ENCODE assay signal across 8 mouse cellular contexts in genomic region chr8:123065214-123066100, GRCm38 (mm10). TPM values are rescaled to one million over a fixed set of nuclear protein-coding genes. Genes with fewer than 3 reads are reported as not detected.
DNase-seq lines count a peak whose midpoint lies in the region; ATAC-seq and TF ChIP-seq lines count a peak whose summit lies in the region.

No protein-coding gene starts in this region.

- peak; percentile 100 for TF ChIP-seq POLR2A in brain, embryonic 14.5 days (IDR thresholded peaks at IDR 0.05; ENCODE audit: borderline replicate concordance, extremely low read depth, insufficient read depth, insufficient read length, poor library complexity, severe bottlenecking)

- peak; percentile 99 for DNase-seq in brain, embryonic 14.5 days (ENCODE audit: low read depth)
- DNase-seq in kidney, postnatal 0 days (ENCODE audit: low spot score): peak; percentile 97
- DNase-seq in liver, embryonic 11.5 days (ENCODE audit: low spot score): peak; percentile 94
- peak; percentile 97 for DNase-seq in naive thymus-derived CD4-positive, alpha-beta T cell, adult 2 months (ENCODE audit: low read depth)

- peak overlapping the region; percentile 97 for H3K9ac ChIP-seq in heart, embryonic 12.5 days
- H3K9ac ChIP-seq in kidney, postnatal 0 days (ENCODE audit: low read depth, low read length): peak overlapping the region; percentile 96
- H3K9ac ChIP-seq in liver, embryonic 11.5 days (ENCODE audit: low read depth, low read length): peak overlapping the region; percentile 99
- peak overlapping the region; percentile 91 for H3K9ac ChIP-seq in stomach, embryonic 14.5 days (replicated peaks; ENCODE audit: low read depth, low read length)

- WGBS in heart, embryonic 12.5 days: under 1% methylated on average over 84 of the region's 84 CpGs
- under 1% methylated on average over 77 of the region's 84 CpGs for WGBS in kidney, postnatal 0 days
- under 1% methylated on average over 84 of the region's 84 CpGs for WGBS in liver, embryonic 11.5 days
- whole genome bisulfite sequencing in stomach, embryonic 14.5 days: under 1% methylated on average over 83 of the region's 84 CpGs

- 0 out of 2 replicates have a peak, but pooled peaks cover 2% of the 10 kb centered on the region for H3K9me3 ChIP-seq in erythroblast, embryonic 14.5 days (ENCODE audit: control insufficient read depth, low read length)
- H3K9me3 ChIP-seq in heart, embryonic 12.5 days (replicated peaks): no peaks in the 10 kb centered on the region
- no peaks in the 10 kb centered on the region for H3K9me3 ChIP-seq in kidney, postnatal 0 days (replicated peaks; ENCODE audit: low read length)
- no peaks in the 10 kb centered on the region for H3K9me3 ChIP-seq in liver, embryonic 11.5 days (ENCODE audit: control insufficient read depth, low read length)
- no peaks in the 10 kb centered on the region for H3K9me3 ChIP-seq in stomach, embryonic 14.5 days (ENCODE audit: control insufficient read depth, low read depth, low read length)

- peak overlapping the region; percentile 73 for H3ac ChIP-seq in C2C12 (ENCODE audit: control insufficient read depth, insufficient read length, low read depth)

- no peaks in the 10 kb centered on the region for H3K27me3 ChIP-seq in C2C12 (ENCODE audit: control insufficient read depth, insufficient read depth, insufficient read length)
- H3K27me3 ChIP-seq in erythroblast, embryonic 14.5 days (ENCODE audit: control insufficient read depth): no peaks in the 10 kb centered on the region
- H3K27me3 ChIP-seq in heart, embryonic 12.5 days (replicated peaks): no peaks in the 10 kb centered on the region
- H3K27me3 ChIP-seq in kidney, postnatal 0 days (ENCODE audit: insufficient read depth, low read length): no peaks in the 10 kb centered on the region
- no peaks in the 10 kb centered on the region for H3K27me3 ChIP-seq in liver, embryonic 11.5 days (replicated peaks; ENCODE audit: control insufficient read depth, insufficient read depth, low read length)
- no peaks in the 10 kb centered on the region for H3K27me3 ChIP-seq in stomach, embryonic 14.5 days (ENCODE audit: control insufficient read depth, insufficient read depth, low read length)

- H3K79me3 ChIP-seq in C2C12 (ENCODE audit: low read depth): peaks cover 22% of the 10 kb centered on the region

- no peaks in the 10 kb centered on the region for H3K36me3 ChIP-seq in C2C12 (ENCODE audit: control insufficient read depth, insufficient read depth)
- H3K36me3 ChIP-seq in erythroblast, embryonic 14.5 days (ENCODE audit: control insufficient read depth): peaks cover 37% of the 10 kb centered on the region
- peaks cover 23% of the 10 kb centered on the region for H3K36me3 ChIP-seq in heart, embryonic 12.5 days
- 0 out of 2 replicates have a peak, but pooled peaks cover 9% of the 10 kb centered on the region for H3K36me3 ChIP-seq in kidney, postnatal 0 days (ENCODE audit: insufficient read depth, low read length)
- H3K36me3 ChIP-seq in liver, embryonic 11.5 days (ENCODE audit: control insufficient read depth, insufficient read depth, low read length): peaks cover 5% of the 10 kb centered on the region; the same call in 1 of the 2 replicates
- H3K36me3 ChIP-seq in stomach, embryonic 14.5 days (ENCODE audit: control insufficient read depth, insufficient read depth, low read length): peaks cover 11% of the 10 kb centered on the region

- ATAC-seq in heart, embryonic 12.5 days (ENCODE audit: insufficient number of reproducible peaks, low FRiP score): peak; percentile 98
- ATAC-seq in kidney, postnatal 0 days (replicated peaks; ENCODE audit: low FRiP score, low read depth): peak; percentile 96
- ATAC-seq in liver, embryonic 11.5 days (replicated peaks; ENCODE audit: low FRiP score): peak; percentile 96
- ATAC-seq in stomach, embryonic 14.5 days (ENCODE audit: insufficient number of reproducible peaks, insufficient read depth, low FRiP score, low read depth): peak; percentile 98

- peaks cover 44% of the 10 kb centered on the region for H3K4me1 ChIP-seq in erythroblast, embryonic 14.5 days (ENCODE audit: control insufficient read depth)
- peaks cover 26% of the 10 kb centered on the region for H3K4me1 ChIP-seq in heart, embryonic 12.5 days (replicated peaks)
- peaks cover 9% of the 10 kb centered on the region for H3K4me1 ChIP-seq in kidney, postnatal 0 days (replicated peaks; ENCODE audit: insufficient read depth, low read length)
- peaks cover 17% of the 10 kb centered on the region for H3K4me1 ChIP-seq in liver, embryonic 11.5 days (replicated peaks; ENCODE audit: control insufficient read depth, insufficient read depth, low read length)
- H3K4me1 ChIP-seq in stomach, embryonic 14.5 days (ENCODE audit: control insufficient read depth, insufficient read depth, low read length): peaks cover 15% of the 10 kb centered on the region

- peak overlapping the region; percentile 92 for H3K27ac ChIP-seq in heart, embryonic 12.5 days (ENCODE audit: poor library complexity, severe bottlenecking)
- H3K27ac ChIP-seq in kidney, postnatal 0 days: peak overlapping the region; percentile 91
- peak overlapping the region; percentile 92 for H3K27ac ChIP-seq in liver, embryonic 11.5 days (ENCODE audit: low read depth, low read length)
- peak overlapping the region; percentile 77 for H3K27ac ChIP-seq in stomach, embryonic 14.5 days (ENCODE audit: low read length)

- H3K4me2 ChIP-seq in heart, embryonic 12.5 days: peak overlapping the region; percentile 89
- peak overlapping the region; percentile 80 for H3K4me2 ChIP-seq in kidney, postnatal 0 days (ENCODE audit: low read length)
- H3K4me2 ChIP-seq in liver, embryonic 11.5 days: peak overlapping the region; percentile 93
- H3K4me2 ChIP-seq in stomach, embryonic 14.5 days (replicated peaks; ENCODE audit: low read depth, low read length): peak overlapping the region; percentile 81

- TF ChIP-seq CTCF in C2C12 (IDR thresholded peaks at IDR 0.05; ENCODE audit: control insufficient read depth, insufficient read depth, insufficient read length): no peak
- TF ChIP-seq CTCF in brain, embryonic 14.5 days (IDR thresholded peaks at IDR 0.05; ENCODE audit: borderline replicate concordance, extremely low read depth, insufficient read depth, insufficient read length): peak; percentile 40
- peak; percentile 66 for TF ChIP-seq CTCF in kidney, postnatal 0 days (IDR thresholded peaks at IDR 0.05; ENCODE audit: low read depth)

- H3K4me3 ChIP-seq in C2C12 (ENCODE audit: insufficient read depth, poor library complexity, severe bottlenecking): peak overlapping the region; percentile 63
- peak overlapping the region; percentile 100 for H3K4me3 ChIP-seq in erythroblast, embryonic 14.5 days (replicated peaks)
- H3K4me3 ChIP-seq in heart, embryonic 12.5 days: peak overlapping the region; percentile 90
- peak overlapping the region; percentile 96 for H3K4me3 ChIP-seq in kidney, postnatal 0 days (replicated peaks; ENCODE audit: low read depth, low read length)
- H3K4me3 ChIP-seq in liver, embryonic 11.5 days (ENCODE audit: low read depth, low read length): peak overlapping the region; percentile 95
- H3K4me3 ChIP-seq in stomach, embryonic 14.5 days (ENCODE audit: low read depth, low read length): peak overlapping the region; percentile 93

- H3K79me2 ChIP-seq in C2C12 (ENCODE audit: control insufficient read depth, insufficient read depth): peaks cover 48% of the 10 kb centered on the region

TF ChIP-seq in C2C12, 6 proteins besides CTCF, POLR2A, EP300 and RAD21 (continues in another document):
- no peak for TF ChIP-seq MYOD1 (IDR thresholded peaks at IDR 0.05; ENCODE audit: control insufficient read depth, insufficient read length, low read depth)
- TF ChIP-seq MAX (IDR thresholded peaks at IDR 0.05): no peak
- TF ChIP-seq USF1 (IDR thresholded peaks at IDR 0.05; ENCODE audit: low read depth): no peak
- no peak for TF ChIP-seq MYOG (IDR thresholded peaks at IDR 0.05; ENCODE audit: control insufficient read depth, extremely low read depth, insufficient read length)

RNA-seq across cellular contexts. Expression of gene Spg7, which starts 2.7 kb away (rescaled TPM):
- polyA plus RNA-seq in C2C12 (2012; fragmentation: generic; extraction: Trizol): 57.4 TPM
- 96.1 and 112 TPM in 2 replicates for polyA plus RNA-seq in brain, embryonic 14.5 days (2012; rRNA removed)
- 5.5 and 6.3 TPM in 2 replicates for polyA plus RNA-seq in erythroblast, embryonic 14.5 days (2012)
- polyA plus RNA-seq in heart, embryonic 12.5 days (2016; fragmentation: Nextera tagmentation; extraction: Ambion mirVana): 77.3 and 79.9 TPM in 2 replicates
- 49.6 and 54.0 TPM in 2 replicates for polyA plus RNA-seq in kidney, postnatal 0 days (2015; fragmentation: Nextera tagmentation; extraction: Ambion mirVana)
- 41.3 and 46.0 TPM in 2 replicates for polyA plus RNA-seq in liver, embryonic 11.5 days (2014; fragmentation: Nextera tagmentation; extraction: Ambion mirVana)
- 47.6 and 54.3 TPM in 2 replicates for polyA plus RNA-seq in stomach, embryonic 14.5 days (2014; fragmentation: Nextera tagmentation; extraction: Ambion mirVana)

RNA-seq across cellular contexts. Expression of gene Ankrd11, which starts 23.4 kb away (rescaled TPM):
- 32.5 TPM for polyA plus RNA-seq in C2C12 (2012; fragmentation: generic; extraction: Trizol)
- polyA plus RNA-seq in brain, embryonic 14.5 days (2012; rRNA removed): 52.8 and 76.8 TPM in 2 replicates
- polyA plus RNA-seq in erythroblast, embryonic 14.5 days (2012): 6.3 and 8.2 TPM in 2 replicates
- polyA plus RNA-seq in heart, embryonic 12.5 days (2016; fragmentation: Nextera tagmentation; extraction: Ambion mirVana): 62.4 and 64.8 TPM in 2 replicates
- 44.2 and 57.9 TPM in 2 replicates for polyA plus RNA-seq in kidney, postnatal 0 days (2015; fragmentation: Nextera tagmentation; extraction: Ambion mirVana)
- polyA plus RNA-seq in liver, embryonic 11.5 days (2014; fragmentation: Nextera tagmentation; extraction: Ambion mirVana): 49.2 and 53.8 TPM in 2 replicates
- polyA plus RNA-seq in stomach, embryonic 14.5 days (2014; fragmentation: Nextera tagmentation; extraction: Ambion mirVana): 52.5 and 55.5 TPM in 2 replicates

RNA-seq across cellular contexts. Expression of gene Rpl13, which starts 36.7 kb away (rescaled TPM):
- polyA plus RNA-seq in C2C12 (2012; fragmentation: generic; extraction: Trizol): 3,422 TPM
- 1,764 and 1,996 TPM in 2 replicates for polyA plus RNA-seq in brain, embryonic 14.5 days (2012; rRNA removed)
- polyA plus RNA-seq in erythroblast, embryonic 14.5 days (2012): 428 and 471 TPM in 2 replicates
- 1,041 and 1,045 TPM in 2 replicates for polyA plus RNA-seq in heart, embryonic 12.5 days (2016; fragmentation: Nextera tagmentation; extraction: Ambion mirVana)
- polyA plus RNA-seq in kidney, postnatal 0 days (2015; fragmentation: Nextera tagmentation; extraction: Ambion mirVana): 1,763 and 1,932 TPM in 2 replicates
- 1,965 and 2,035 TPM in 2 replicates for polyA plus RNA-seq in liver, embryonic 11.5 days (2014; fragmentation: Nextera tagmentation; extraction: Ambion mirVana)
- polyA plus RNA-seq in stomach, embryonic 14.5 days (2014; fragmentation: Nextera tagmentation; extraction: Ambion mirVana): 1,772 and 1,775 TPM in 2 replicates

RNA-seq across cellular contexts. Expression of gene Cpne7, which starts 51.7 kb away (rescaled TPM):
- polyA plus RNA-seq in C2C12 (2012; fragmentation: generic; extraction: Trizol): 0.04 TPM
- 5.8 and 8.5 TPM in 2 replicates for polyA plus RNA-seq in brain, embryonic 14.5 days (2012; rRNA removed)
- 0.07 and 0.08 TPM in 2 replicates for polyA plus RNA-seq in erythroblast, embryonic 14.5 days (2012)
- polyA plus RNA-seq in heart, embryonic 12.5 days (2016; fragmentation: Nextera tagmentation; extraction: Ambion mirVana): 0.18 and 0.24 TPM in 2 replicates
- polyA plus RNA-seq in kidney, postnatal 0 days (2015; fragmentation: Nextera tagmentation; extraction: Ambion mirVana): 2.3 and 3.3 TPM in 2 replicates
- 5.2 and 5.9 TPM in 2 replicates for polyA plus RNA-seq in liver, embryonic 11.5 days (2014; fragmentation: Nextera tagmentation; extraction: Ambion mirVana)
- 0.56 and 1.2 TPM in 2 replicates for polyA plus RNA-seq in stomach, embryonic 14.5 days (2014; fragmentation: Nextera tagmentation; extraction: Ambion mirVana)

Comparison
In these comparisons a context has a peak if more than half of its experiments do, and no peak if none do; other contexts are left out.
1. Peak in every context shown above with its lines: DNase-seq, ATAC-seq, H3K4me3 ChIP-seq and H3K27ac ChIP-seq.